Mouse (Mus musculus): Measurements from ENCODE around the gene Zcchc4. TPM values are rescaled to one million over a fixed set of nuclear protein-coding genes. Genes with fewer than 3 reads are reported as not detected.

Zcchc4 gene
- polyA plus RNA-seq, 1 experiment from 2014 or later, result 6.7 TPM

Other genes with a start within 250 kb of the Zcchc4 start
- gene Lgi2, start 208.9 kb upstream of the Zcchc4 start, polyA plus RNA-seq (2015; fragmentation: Nextera tagmentation; extraction: Ambion mirVana), result 0.37 and 0.41 TPM in 2 replicates
- 7.8 and 8.3 TPM in 2 replicates for gene Sepsecs, start 105.7 kb upstream of the Zcchc4 start, polyA plus RNA-seq (2015; fragmentation: Nextera tagmentation; extraction: Ambion mirVana)
- 16.3 and 17.3 TPM in 2 replicates for gene Pi4k2b, start 33.8 kb upstream of the Zcchc4 start, polyA plus RNA-seq (2015; fragmentation: Nextera tagmentation; extraction: Ambion mirVana)
- 22.7 and 24.9 TPM in 2 replicates for gene Anapc4, start 58.6 kb downstream of the Zcchc4 start, polyA plus RNA-seq (2015; fragmentation: Nextera tagmentation; extraction: Ambion mirVana)

All from liver, embryonic 15.5 days (tissue).